Mouse (Mus musculus): ENCODE results near the gene Pkdcc. TPM values are rescaled to one million over a fixed set of nuclear protein-coding genes. Genes with fewer than 3 reads are reported as not detected.
A peak's percentile ranks its signal among the peaks of the same experiment; 100 is the strongest.

The Pkdcc gene
- 16.2 and 16.4 TPM in 2 replicates for polyA plus RNA-seq (2015; fragmentation: Nextera tagmentation; extraction: Ambion mirVana)

DNA sequence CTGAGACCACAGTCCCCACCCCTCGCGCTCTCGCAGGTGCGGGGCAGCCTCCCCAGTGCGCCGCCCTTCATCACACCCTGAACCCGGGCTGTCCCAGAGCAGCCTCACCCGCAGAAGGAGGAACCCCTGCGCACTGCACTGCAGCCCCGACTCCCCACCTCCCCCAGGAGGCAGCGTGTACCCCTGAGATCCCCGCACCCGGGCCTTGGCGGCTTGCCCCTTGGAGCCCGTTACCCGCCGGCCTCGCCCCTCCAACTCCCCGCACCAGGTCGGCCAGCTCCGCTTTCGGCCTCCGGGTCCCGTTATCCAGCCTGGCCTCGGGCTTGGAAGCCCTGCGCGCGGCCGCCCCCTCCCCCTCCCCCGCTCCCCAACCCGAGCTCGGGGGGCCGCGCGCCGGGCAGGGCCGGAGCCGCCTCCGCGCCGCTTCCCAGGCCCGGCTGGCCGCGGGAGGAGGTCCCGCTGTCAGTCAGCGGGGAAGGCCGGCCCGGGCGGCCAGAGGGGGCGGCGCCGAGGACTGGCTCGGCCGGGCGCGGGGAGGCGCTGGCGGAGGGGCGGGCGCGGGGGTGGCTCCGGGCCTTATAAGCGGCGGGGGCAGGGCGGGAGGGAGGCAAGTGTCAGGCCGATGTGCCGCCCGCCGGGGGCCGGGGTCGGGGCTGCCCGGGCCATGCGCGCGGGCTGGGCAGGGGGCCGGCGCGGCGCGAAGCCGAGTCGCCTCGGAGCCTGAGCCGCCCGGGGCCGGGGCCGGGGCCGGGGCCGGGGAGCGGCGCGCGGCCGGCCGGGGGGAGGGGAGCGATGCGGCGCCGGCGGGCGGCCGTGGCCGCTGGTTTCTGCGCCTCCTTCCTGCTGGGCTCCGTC lies at the start of gene Pkdcc:
Pkdcc (plus strand) TSS at position 619 of the 855 bp plus-strand sequence.
- Histone ChIP-seq H3K4me3 (replicated peaks; ENCODE audit: low read length) (peak within 1 kb of the TSS; percentile 84), H3K9me3 (replicated peaks; ENCODE audit: control insufficient read depth, low read length) (no peaks in the 10 kb centered on the region), H3K27me3 (ENCODE audit: control insufficient read depth, insufficient read depth, low read length) (no peaks in the 10 kb centered on the region), H3K27ac (ENCODE audit: low read length) (peak within 1 kb of the TSS; percentile 89), H3K4me2 (ENCODE audit: low read depth, low read length) (peak within 1 kb of the TSS; percentile 89), H3K4me1 (ENCODE audit: control insufficient read depth, insufficient read depth, low read length) (peaks cover 38% of the 10 kb centered on the region), H3K36me3 (ENCODE audit: control insufficient read depth, insufficient read depth, low read length) (no peaks in the 10 kb centered on the region), H3K9ac (ENCODE audit: low read length) (peak within 1 kb of the TSS; percentile 98)
- WGBS = under 1% methylated on average over 67 of the region's 105 CpGs
- peak; percentile 91 for ATAC-seq (ENCODE audit: insufficient read depth, low FRiP score)

DNA sequence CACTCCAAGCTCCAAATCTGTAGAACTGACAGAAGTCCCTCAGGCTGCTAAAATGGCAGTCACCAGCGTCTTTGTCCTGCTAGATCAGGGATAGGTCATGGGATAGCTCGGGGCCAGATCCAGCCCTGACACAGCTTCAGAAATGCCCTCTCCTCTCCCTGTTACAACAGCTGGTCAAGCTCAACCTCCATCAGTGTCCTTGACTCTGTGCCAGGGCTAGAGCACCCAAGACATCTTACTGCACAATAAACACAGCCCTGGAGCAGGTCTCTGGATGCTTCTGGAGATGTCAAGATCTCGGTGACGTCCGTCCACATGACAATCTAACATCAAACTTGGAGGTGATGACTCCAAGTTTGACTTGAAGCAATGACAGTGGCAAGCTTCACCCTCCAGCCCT lies 48.9 kb upstream of the Pkdcc start:
- no peak for ATAC-seq (ENCODE audit: insufficient read depth, low FRiP score)
- Histone ChIP-seq H3K4me2 (ENCODE audit: low read depth, low read length) (no peak overlapping the region), H3K9me3 (replicated peaks; ENCODE audit: control insufficient read depth, low read length) (no peaks in the 10 kb centered on the region), H3K27ac (ENCODE audit: low read length) (no peak overlapping the region), H3K4me1 (ENCODE audit: control insufficient read depth, insufficient read depth, low read length) (peaks cover 26% of the 10 kb centered on the region), H3K27me3 (ENCODE audit: control insufficient read depth, insufficient read depth, low read length) (no peaks in the 10 kb centered on the region), H3K4me3 (replicated peaks; ENCODE audit: low read length) (no peak overlapping the region), H3K36me3 (ENCODE audit: control insufficient read depth, insufficient read depth, low read length) (no peaks in the 10 kb centered on the region), H3K9ac (ENCODE audit: low read length) (no peak overlapping the region)
- 63% methylated on average over 5 of the region's 5 CpGs for WGBS

DNA sequence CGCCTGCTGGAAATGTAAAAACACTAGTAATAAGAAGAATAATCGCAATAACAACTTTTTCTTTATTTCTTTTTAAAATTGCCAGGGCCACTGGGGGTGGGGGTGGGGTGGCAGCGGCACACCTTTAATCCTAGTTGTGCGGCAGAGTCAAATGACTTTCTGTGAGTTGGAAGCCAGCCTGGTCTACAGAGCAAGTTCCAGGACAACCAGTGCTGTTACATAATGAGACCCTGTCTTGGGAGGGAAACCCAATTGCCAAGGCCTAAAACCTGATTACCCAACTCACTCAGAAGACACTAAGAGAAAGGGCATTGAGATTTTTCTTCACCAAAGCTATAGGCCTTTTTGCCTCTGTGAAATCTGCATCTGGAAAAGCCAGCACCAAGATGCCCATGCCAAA lies 38.9 kb upstream of the Pkdcc start:
- Histone ChIP-seq H3K4me3 (replicated peaks; ENCODE audit: low read length) (no peak overlapping the region), H3K27ac (ENCODE audit: low read length) (no peak overlapping the region), H3K36me3 (ENCODE audit: control insufficient read depth, insufficient read depth, low read length) (no peaks in the 10 kb centered on the region), H3K4me2 (ENCODE audit: low read depth, low read length) (no peak overlapping the region), H3K27me3 (ENCODE audit: control insufficient read depth, insufficient read depth, low read length) (no peaks in the 10 kb centered on the region), H3K9ac (ENCODE audit: low read length) (no peak overlapping the region), H3K4me1 (ENCODE audit: control insufficient read depth, insufficient read depth, low read length) (peaks cover 3% of the 10 kb centered on the region; the same call in 1 of the 2 replicates), H3K9me3 (replicated peaks; ENCODE audit: control insufficient read depth, low read length) (peaks cover 4% of the 10 kb centered on the region)
- 81% methylated on average over 4 of the region's 4 CpGs for WGBS
- ATAC-seq (ENCODE audit: insufficient read depth, low FRiP score) = no peak

DNA sequence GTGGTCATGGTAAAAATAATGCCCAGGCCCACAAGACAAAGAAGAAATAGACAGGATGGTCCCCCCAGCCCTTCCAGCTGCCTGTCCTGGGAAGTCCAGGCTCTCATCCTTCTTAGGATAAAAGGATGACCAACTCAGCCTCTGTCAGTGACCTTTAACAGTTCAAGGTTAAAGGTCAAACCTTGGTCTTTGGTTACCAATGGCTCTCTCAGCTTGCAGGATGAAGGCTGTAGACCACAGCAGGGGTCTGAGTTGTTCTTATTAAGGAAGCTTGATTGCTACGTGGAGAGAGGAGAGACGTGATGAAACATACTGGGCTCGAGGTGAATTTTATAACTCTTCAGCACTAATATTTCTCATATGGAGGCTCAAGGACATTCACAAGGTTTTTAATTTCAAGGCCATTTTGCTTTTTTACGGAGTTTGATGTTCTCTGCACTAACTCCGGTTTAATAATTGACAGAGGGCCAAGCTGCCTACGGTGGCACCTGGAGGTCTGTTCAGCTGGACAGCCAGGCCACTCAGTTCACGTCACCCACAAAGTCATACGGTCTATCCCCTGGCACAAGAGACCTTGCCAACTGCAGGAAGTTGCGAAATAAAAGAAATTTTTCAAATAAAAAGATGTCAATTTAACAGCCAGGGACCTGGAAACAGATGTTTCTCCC lies 36.5 kb upstream of the Pkdcc start:
- H3K27me3 ChIP-seq (ENCODE audit: control insufficient read depth, insufficient read depth, low read length) = no peaks in the 10 kb centered on the region
- no peaks in the 10 kb centered on the region for H3K9me3 ChIP-seq (replicated peaks; ENCODE audit: control insufficient read depth, low read length)
- H3K4me1 ChIP-seq (ENCODE audit: control insufficient read depth, insufficient read depth, low read length) = peaks cover 1% of the 10 kb centered on the region; the same call in 1 of the 2 replicates
- H3K9ac ChIP-seq (ENCODE audit: low read length) = no peak overlapping the region
- ATAC-seq (ENCODE audit: insufficient read depth, low FRiP score) = 0 out of 2 replicates have a peak, but pooled peaks have one; percentile 62
- no peak overlapping the region for H3K4me2 ChIP-seq (ENCODE audit: low read depth, low read length)
- no peaks in the 10 kb centered on the region for H3K36me3 ChIP-seq (ENCODE audit: control insufficient read depth, insufficient read depth, low read length)
- WGBS = 61% methylated on average over 9 of the region's 9 CpGs
- H3K4me3 ChIP-seq (replicated peaks; ENCODE audit: low read length) = no peak overlapping the region
- no peak overlapping the region for H3K27ac ChIP-seq (ENCODE audit: low read length)

DNA sequence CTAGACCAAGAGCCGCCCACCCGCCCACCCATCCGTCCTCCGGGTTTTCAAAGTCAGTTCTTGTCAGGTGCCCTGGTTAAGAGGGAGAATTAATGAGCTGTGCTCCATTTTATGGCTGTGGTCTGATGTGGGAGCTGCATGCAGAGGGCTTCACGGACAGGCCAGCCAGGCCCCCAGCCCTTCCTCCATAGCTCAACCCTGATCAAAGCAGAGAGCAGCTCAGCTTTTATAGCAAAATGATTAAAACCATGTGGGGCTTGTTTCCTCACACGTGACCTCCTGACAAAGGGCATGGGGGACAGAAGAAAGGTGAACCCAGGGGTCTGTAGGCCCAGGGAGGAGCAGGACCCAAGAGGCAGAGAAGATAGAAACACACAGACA lies 36.0 kb upstream of the Pkdcc start:
- no peak overlapping the region for H3K4me2 ChIP-seq (ENCODE audit: low read depth, low read length)
- H3K27ac ChIP-seq (ENCODE audit: low read length) = no peak overlapping the region
- no peak overlapping the region for H3K9ac ChIP-seq (ENCODE audit: low read length)
- WGBS = 46% methylated on average over 6 of the region's 6 CpGs
- H3K9me3 ChIP-seq (replicated peaks; ENCODE audit: control insufficient read depth, low read length) = 0 out of 2 replicates have a peak, but pooled peaks cover under 1% of the 10 kb centered on the region
- H3K27me3 ChIP-seq (ENCODE audit: control insufficient read depth, insufficient read depth, low read length) = no peaks in the 10 kb centered on the region
- H3K4me3 ChIP-seq (replicated peaks; ENCODE audit: low read length) = no peak overlapping the region
- ATAC-seq (ENCODE audit: insufficient read depth, low FRiP score) = no peak
- H3K36me3 ChIP-seq (ENCODE audit: control insufficient read depth, insufficient read depth, low read length) = no peaks in the 10 kb centered on the region
- no peaks in the 10 kb centered on the region for H3K4me1 ChIP-seq (ENCODE audit: control insufficient read depth, insufficient read depth, low read length)

DNA sequence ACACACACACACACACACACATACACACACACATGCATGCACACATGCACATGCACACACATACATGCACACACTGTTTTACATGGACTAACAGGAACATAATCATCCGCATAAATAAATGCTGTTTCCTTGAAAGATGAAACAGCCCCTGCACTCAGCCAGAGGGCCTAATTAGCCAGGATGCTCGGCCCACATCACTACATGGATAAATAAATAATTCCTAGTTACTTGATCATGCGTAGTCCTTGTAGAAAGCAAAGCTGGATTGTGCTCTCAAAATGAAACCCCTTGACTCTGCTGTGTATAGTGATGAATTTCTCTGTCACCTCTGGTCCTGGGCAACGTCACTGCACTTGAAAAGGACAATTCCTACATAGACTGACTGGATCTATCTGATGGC lies 35.5 kb upstream of the Pkdcc start:
- Histone ChIP-seq H3K4me1 (ENCODE audit: control insufficient read depth, insufficient read depth, low read length) (no peaks in the 10 kb centered on the region), H3K9me3 (replicated peaks; ENCODE audit: control insufficient read depth, low read length) (0 out of 2 replicates have a peak, but pooled peaks cover 4% of the 10 kb centered on the region), H3K27ac (ENCODE audit: low read length) (no peak overlapping the region), H3K4me2 (ENCODE audit: low read depth, low read length) (no peak overlapping the region), H3K9ac (ENCODE audit: low read length) (no peak overlapping the region), H3K4me3 (replicated peaks; ENCODE audit: low read length) (no peak overlapping the region), H3K36me3 (ENCODE audit: control insufficient read depth, insufficient read depth, low read length) (no peaks in the 10 kb centered on the region), H3K27me3 (ENCODE audit: control insufficient read depth, insufficient read depth, low read length) (no peaks in the 10 kb centered on the region)
- WGBS = 82% methylated on average over 4 of the region's 4 CpGs
- no peak for ATAC-seq (ENCODE audit: insufficient read depth, low FRiP score)

DNA sequence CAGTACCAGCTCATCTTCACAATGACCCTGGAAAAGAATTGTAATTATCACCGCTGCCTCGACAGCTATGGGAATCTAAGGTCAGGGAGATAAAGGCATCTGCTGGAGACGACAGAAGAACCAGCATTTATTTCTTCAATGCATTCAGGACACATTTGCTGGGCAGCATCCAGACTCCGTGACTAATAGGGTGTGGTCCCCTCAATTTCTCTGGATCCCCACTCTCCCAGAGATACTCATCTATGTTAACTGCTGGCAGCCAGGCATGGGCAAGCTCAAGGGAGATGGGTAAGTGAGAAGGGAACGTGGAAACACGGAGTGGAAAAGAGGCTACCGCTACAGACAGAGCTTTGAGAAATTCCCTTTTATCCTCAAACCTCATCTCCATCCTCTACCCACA lies 34.0 kb upstream of the Pkdcc start:
- Histone ChIP-seq H3K27ac (ENCODE audit: low read length) (no peak overlapping the region), H3K4me1 (ENCODE audit: control insufficient read depth, insufficient read depth, low read length) (no peaks in the 10 kb centered on the region), H3K4me2 (ENCODE audit: low read depth, low read length) (no peak overlapping the region), H3K27me3 (ENCODE audit: control insufficient read depth, insufficient read depth, low read length) (no peaks in the 10 kb centered on the region), H3K36me3 (ENCODE audit: control insufficient read depth, insufficient read depth, low read length) (no peaks in the 10 kb centered on the region), H3K9me3 (replicated peaks; ENCODE audit: control insufficient read depth, low read length) (0 out of 2 replicates have a peak, but pooled peaks cover 7% of the 10 kb centered on the region), H3K9ac (ENCODE audit: low read length) (no peak overlapping the region), H3K4me3 (replicated peaks; ENCODE audit: low read length) (no peak overlapping the region)
- WGBS = 79% methylated on average over 7 of the region's 7 CpGs
- ATAC-seq (ENCODE audit: insufficient read depth, low FRiP score) = no peak

DNA sequence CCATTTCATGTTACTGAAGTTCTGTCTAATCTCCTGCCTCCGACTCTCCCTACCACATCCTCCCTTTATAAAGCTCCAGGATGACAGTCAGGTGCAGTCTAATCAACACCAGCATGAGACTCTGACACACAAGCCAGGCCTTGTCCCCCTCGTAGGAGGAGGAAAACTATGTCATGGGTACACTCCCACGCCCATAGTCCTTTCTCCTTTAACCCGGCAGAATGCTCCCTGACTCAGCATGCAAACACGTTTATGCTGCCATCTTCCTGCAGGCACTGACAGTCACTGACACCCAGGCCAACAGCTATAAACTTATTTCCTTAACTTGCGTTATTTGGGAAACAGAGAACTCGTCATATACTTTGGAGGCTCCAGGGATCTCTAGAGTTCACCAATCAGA lies 33.5 kb upstream of the Pkdcc start:
- ATAC-seq (ENCODE audit: insufficient read depth, low FRiP score) = no peak
- H3K9ac ChIP-seq (ENCODE audit: low read length) = no peak overlapping the region
- no peaks in the 10 kb centered on the region for H3K4me1 ChIP-seq (ENCODE audit: control insufficient read depth, insufficient read depth, low read length)

DNA sequence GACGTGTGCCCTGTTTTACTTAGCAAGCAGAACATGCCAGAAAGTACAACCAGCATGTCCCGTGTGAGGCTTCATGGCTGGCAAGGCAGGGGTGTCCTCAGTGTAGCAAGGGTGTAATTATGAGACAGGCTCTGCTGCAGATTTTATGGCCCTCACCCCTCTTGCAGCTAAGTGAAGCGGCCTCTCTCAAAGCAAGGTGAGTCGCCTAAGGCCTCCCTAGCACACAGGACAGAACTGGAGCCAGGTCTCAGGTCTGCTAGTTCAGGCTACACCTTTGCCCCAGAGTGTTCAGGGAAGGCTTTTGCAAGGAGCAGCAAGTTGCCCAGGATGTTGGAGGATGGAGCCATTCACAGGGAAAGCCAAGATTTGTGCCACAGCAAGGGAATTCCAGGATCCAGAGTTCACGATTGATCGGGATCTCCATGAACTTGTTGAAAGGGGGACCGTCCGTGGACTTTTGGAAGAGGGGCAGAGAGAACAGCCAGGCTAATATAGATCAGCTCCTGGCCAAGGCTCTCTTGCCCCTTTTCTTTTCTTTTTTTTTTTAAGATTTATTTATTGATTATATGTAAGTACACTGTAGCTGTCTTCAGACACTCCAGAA lies 32.9 kb upstream of the Pkdcc start:
- no peak overlapping the region for H3K4me3 ChIP-seq (replicated peaks; ENCODE audit: low read length)
- H3K27me3 ChIP-seq (ENCODE audit: control insufficient read depth, insufficient read depth, low read length) = no peaks in the 10 kb centered on the region
- 89% methylated on average over 8 of the region's 8 CpGs for WGBS
- no peak overlapping the region for H3K4me2 ChIP-seq (ENCODE audit: low read depth, low read length)
- H3K36me3 ChIP-seq (ENCODE audit: control insufficient read depth, insufficient read depth, low read length) = no peaks in the 10 kb centered on the region
- no peaks in the 10 kb centered on the region for H3K4me1 ChIP-seq (ENCODE audit: control insufficient read depth, insufficient read depth, low read length)
- no peak for ATAC-seq (ENCODE audit: insufficient read depth, low FRiP score)
- H3K9me3 ChIP-seq (replicated peaks; ENCODE audit: control insufficient read depth, low read length) = 0 out of 2 replicates have a peak, but pooled peaks cover 7% of the 10 kb centered on the region
- no peak overlapping the region for H3K9ac ChIP-seq (ENCODE audit: low read length)
- H3K27ac ChIP-seq (ENCODE audit: low read length) = no peak overlapping the region

More for the DNA sequence above, 33.5 kb upstream of the Pkdcc start:
- Histone ChIP-seq H3K27me3 (ENCODE audit: control insufficient read depth, insufficient read depth, low read length) (no peaks in the 10 kb centered on the region), H3K27ac (ENCODE audit: low read length) (no peak overlapping the region), H3K9me3 (replicated peaks; ENCODE audit: control insufficient read depth, low read length) (0 out of 2 replicates have a peak, but pooled peaks cover 7% of the 10 kb centered on the region), H3K36me3 (ENCODE audit: control insufficient read depth, insufficient read depth, low read length) (no peaks in the 10 kb centered on the region), H3K4me2 (ENCODE audit: low read depth, low read length) (no peak overlapping the region), H3K4me3 (replicated peaks; ENCODE audit: low read length) (no peak overlapping the region)
- 65% methylated on average over 7 of the region's 7 CpGs for WGBS

Measured in stomach, embryonic 16.5 days (tissue).